Mouse (Mus musculus): ENCODE data around the gene Cycs. TPM values are rescaled to one million over a fixed set of nuclear protein-coding genes. Genes with fewer than 3 reads are reported as not detected.

Gene Cycs
- polyA plus RNA-seq, 1 experiment from 2014 or later, result 74.0 TPM

GRCm38 (mm10) chr6:50518371-50518770 lies 48.0 kb downstream of the Cycs start:
- H3K4me2 ChIP-seq, result no peak overlapping the region
- H3K36me3 ChIP-seq, result no peaks in the 10 kb centered on the region
- ATAC-seq (ENCODE audit: low FRiP score, low read depth), result no peak
- H3K4me3 ChIP-seq, result no peak overlapping the region
- H3K9ac ChIP-seq, result no peak overlapping the region
- no peaks in the 10 kb centered on the region for H3K9me3 ChIP-seq
- H3K27ac ChIP-seq (replicated peaks), result no peak overlapping the region
- no peaks in the 10 kb centered on the region for H3K27me3 ChIP-seq
- no peaks in the 10 kb centered on the region for H3K4me1 ChIP-seq (replicated peaks)
- 91% methylated on average over 5 of the region's 5 CpGs for WGBS

Small RNA genes within 50 kb of the gene (microRNA-seq; reads per million reads assigned to microRNA genes)
- not detected for gene Mir6371

Other genes starting within 250 kb of the Cycs start
- 4.1 and 4.9 TPM in 2 replicates for gene Osbpl3, start 110.3 kb downstream of the Cycs start, polyA plus RNA-seq (2015; fragmentation: Nextera tagmentation; extraction: Ambion mirVana)
- gene 4921507P07Rik, start 30.1 kb upstream of the Cycs start, polyA plus RNA-seq (2015; fragmentation: Nextera tagmentation; extraction: Ambion mirVana), result 3.1 and 3.4 TPM in 2 replicates
- 0.26 and 0.41 TPM in 2 replicates for gene Npvf, start 87.9 kb upstream of the Cycs start, polyA plus RNA-seq (2015; fragmentation: Nextera tagmentation; extraction: Ambion mirVana)